Mouse (Mus musculus): ENCODE results near the gene Bcas3.

Bcas3 gene

DNA sequence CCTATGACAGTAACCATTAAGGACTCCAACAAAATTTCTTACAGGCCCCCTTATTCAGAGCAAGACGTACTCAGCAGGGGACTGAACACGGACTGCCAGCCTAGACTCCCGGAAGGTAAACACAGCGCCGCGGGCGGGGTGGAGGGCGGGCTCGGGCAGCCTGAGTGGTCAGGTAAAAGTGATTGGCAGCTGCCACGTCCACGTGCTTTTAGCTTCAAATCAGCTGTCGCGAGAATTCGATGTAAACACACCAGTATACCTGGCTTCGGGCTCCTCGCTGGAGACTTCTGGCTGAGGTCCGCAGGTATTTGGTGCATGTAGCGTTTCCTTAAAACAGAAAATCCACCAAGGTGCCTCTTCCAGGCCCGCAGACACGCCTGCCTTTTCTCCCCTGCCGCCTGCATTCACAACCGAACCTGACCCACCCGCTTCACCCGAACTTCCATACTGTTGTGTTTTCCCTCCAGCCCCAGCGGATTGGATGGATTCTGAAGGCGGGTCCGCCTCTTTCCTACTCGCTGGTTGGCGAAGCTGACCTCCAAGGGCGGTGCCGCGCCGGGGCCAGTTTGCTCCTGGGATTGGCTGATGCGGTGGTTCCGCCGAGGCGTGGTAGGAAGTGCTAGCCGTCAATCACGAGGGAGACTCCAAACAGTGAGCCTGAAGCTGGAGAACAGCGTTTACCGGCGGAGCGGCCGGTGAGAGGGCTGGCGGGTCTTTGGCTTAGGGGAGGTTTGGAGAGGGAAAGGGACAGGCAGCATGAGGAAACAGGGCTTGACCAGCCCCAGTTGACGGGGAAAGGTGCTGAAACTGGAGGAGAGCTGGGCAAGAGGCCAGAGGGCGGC lies at the start of gene Bcas3:
Bcas3 (plus strand) TSS at position 629 of the 842 bp plus-strand sequence.
- DNase-seq: peak; percentile 100

GRCm38 (mm10) chr11:85306577-85307260 lies 46.2 kb upstream of the Bcas3 start:
- no peak for DNase-seq

DNA sequence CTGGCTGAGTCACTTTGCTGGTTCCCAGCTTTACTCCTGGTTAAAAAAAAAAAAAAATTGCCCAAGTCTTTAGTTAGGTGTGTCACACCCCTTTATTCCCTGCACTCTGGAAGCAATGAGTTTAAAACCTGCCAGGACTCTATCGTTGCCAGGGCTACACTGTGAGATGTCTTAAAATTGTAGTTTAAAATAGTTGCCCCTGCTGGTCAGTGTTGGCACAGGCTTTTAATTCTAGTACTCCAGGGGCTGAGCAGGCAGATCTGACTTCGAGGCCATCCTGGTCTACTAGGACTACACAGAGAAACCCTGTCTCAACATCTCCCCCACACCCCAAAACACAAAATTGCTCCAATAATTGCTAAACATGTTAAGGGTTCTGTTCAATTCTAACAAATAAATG lies 44.2 kb upstream of the Bcas3 start:
- DNase-seq: no peak

GRCm38 (mm10) chr11:85310407-85310712 lies 42.6 kb upstream of the Bcas3 start:
- no peak for DNase-seq

GRCm38 (mm10) chr11:85310713-85311574 lies 42.0 kb upstream of the Bcas3 start, which contains the start of gene Ppm1d:
Ppm1d (plus strand) TSS chr11:85311244.
- DNase-seq: peak; percentile 98

GRCm38 (mm10) chr11:85311645-85312490 lies 41.1 kb upstream of the Bcas3 start:
- peak; percentile 39 for DNase-seq

DNA sequence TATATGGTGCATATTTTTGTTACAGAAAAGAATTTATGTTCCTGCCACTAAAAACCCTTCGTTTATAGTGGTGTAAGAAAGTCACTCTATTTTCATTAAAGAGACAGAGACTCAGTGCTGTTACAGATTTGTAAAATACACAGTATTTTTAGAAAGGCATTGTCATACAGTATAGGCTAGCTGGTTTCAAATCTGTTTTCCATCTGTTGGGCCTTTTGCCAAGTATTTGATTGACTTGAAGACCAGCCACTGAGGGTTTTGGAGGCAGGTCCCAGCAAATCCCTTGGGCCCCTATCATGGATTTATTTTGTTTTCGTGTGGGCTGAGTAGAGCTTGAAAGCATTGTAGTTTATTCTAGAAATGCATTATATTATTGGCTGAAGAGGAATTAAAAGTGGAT lies 40.1 kb upstream of the Bcas3 start:
- peak; percentile 48 for DNase-seq

DNA sequence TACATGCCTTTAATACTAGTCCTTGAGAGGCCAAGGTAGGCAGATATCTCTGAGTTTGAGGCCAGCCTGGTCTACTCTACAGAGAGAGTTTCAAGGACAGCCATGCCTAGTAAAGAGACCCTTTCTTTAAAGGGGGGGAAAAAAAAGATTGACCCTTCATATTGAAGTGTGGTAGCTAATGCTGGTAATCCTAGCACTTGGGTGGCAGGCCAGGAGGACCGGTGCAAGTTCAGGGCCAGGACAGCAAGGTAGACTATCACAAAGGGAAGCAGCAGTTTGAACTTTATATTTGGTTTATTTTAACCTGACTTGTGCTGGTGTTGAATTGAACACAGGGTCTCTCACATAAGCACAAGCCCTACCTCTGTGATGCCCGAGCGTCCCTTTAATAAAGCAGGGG lies 39.6 kb upstream of the Bcas3 start:
- DNase-seq: no peak

- DNase-seq: no peak
These were observed 29.2 kb upstream of the Bcas3 start for GRCm38 (mm10) chr11:85323567-85324330.

- no peak for DNase-seq
These were observed 24.2 kb upstream of the Bcas3 start for GRCm38 (mm10) chr11:85328717-85329116.

GRCm38 (mm10) chr11:85329167-85329894 lies 23.6 kb upstream of the Bcas3 start:
- DNase-seq: no peak

- no peak for DNase-seq
These were observed 18.2 kb upstream of the Bcas3 start for GRCm38 (mm10) chr11:85334778-85335177.

GRCm38 (mm10) chr11:85339173-85339831 lies 13.7 kb upstream of the Bcas3 start:
- no peak for DNase-seq

DNA sequence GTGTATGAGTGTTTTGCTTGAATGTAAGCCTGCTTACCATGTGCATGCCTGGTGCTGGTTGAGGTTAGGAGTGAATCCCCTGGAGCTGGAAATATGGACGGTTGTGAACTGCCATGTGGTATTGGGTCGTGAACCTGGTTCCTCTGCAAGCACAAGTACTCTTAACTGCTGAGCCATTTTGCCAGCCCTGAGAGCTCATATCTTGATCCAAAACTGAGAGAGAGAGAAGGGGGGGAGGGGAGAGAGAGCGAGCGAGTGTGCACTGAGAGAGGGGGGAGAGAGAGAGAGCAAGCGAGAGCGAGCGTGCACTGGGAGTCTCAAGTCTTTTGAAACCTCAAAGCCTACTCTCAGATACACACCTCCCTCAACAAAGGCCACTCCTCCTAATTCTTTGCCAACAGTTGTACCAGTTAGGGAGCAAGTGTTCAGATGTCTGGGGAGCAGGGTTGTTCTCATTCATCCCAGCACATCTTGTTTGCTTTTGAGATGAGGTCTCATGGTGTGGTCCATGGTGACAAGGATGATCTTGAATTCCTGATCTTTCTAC lies 12.8 kb upstream of the Bcas3 start:
- no peak for DNase-seq

DNA sequence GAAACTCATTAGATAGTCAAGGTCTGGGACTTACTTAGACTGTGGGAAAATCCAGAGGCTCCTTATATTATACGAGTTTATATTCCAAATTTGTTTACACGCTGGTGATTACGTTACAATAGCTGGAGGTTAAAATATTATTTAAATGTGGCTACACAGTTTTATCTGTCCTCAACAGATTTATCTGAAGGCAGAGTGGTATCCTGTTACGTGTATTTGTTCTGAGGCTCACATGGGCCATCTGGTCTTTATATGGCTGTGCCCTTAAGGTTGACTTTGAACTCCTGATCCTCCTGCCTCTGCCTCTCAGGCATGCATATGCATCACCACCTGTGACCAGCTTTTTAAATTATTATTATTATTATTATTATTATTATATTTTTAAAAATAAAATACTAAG lies 852 bp downstream of the Bcas3 start:
- no peak for DNase-seq

DNA sequence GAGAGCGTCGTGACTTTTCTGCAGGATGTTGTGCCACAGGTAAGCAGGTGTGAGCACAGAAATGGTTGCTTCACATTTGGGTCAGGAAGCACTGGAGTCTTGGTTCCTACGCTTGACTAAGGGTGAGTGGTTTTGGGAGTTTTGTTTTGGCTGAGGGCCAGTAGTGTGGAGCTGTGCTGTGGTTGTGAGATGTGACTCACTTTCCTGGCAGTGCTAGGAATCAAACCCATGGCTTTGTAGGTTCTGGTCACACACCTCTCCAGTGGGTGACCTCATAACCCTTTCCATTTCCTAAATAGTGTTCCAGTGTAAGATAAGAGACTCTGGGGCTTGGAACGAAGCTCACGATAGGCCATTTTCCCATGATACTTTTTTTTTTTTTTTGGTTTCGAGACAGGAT lies 6.7 kb downstream of the Bcas3 start:
- DNase-seq: no peak

DNA sequence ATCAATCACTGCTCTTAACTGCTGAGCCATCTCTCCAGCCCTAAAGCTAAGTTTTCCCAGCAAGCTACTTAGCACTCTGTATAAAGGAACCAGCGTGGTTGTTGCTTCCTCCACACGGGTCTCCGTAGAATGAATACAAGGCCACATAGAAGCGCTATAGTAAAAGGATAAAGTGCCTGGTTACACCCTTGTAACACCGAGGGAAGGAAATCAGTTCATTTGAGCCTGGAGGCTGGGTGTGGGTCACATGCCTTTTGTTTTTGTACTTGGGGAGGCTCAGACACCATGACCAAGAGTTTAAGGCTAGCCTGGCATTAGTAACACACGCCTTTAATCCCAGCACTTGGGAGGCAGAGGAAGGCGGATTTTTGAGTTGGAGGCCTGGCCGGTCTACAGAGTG lies 8.7 kb downstream of the Bcas3 start:
- DNase-seq: no peak

DNA sequence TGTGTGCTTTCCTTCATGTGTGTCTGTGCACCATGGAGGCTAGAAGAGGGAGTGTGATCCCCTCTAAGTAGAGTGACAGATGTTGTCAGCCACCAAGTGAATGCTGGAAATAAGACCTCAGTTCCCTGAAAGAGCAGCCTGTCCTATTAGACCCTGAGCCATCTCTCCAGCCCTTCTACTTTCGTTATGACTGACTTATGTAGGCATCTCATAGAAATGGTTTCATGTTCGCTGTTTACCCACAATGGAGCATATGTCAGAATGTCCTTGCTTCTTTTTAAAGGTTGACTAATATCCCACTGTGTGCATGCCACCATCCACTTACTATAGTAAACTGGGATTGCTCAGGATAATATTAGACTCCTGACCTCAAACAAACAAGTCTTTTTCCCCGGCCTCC lies 13.2 kb downstream of the Bcas3 start:
- no peak for DNase-seq

GRCm38 (mm10) chr11:85367823-85368222 lies 14.9 kb downstream of the Bcas3 start:
- peak; percentile 14 for DNase-seq

DNA sequence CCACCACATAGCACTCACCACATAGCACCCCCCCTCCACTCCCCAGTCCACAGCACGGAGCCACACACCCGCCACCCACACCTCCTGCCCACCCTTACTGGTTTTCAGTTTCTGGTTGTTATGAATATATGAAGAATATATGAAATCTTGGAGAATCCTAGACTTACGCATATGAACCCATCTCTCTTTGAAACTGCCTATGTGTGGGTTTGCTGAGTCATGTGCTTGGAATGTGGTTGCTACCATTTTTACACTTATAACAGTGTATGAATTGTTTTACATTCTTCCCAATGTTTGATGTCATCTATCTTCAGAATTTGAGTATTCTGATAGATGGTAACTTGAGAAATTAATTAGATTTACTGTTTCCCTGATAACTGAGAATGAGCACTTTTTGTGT lies 26.1 kb downstream of the Bcas3 start:
- DNase-seq: no peak

Data from right cerebral cortex, adult 18-20 months (tissue).